Mouse (Mus musculus) heart, adult 2 months (tissue): ENCODE data around the gene Fuk.
"Not testable (repeated sequence)": the region's sequence is repeated elsewhere in the genome, so short reads cannot be mapped to it uniquely, and the experiment has no call there.

ENCODE experiments used
- CTCF ChIP-seq: fragments of 200-600 bp; IDR thresholded peaks from 2 replicates; pipeline ENCODE4 v1.8.1; 2022; ENCODE audit warnings: antibody characterized with exemption, mild to moderate bottlenecking, moderate library complexity
- EP300 ChIP-seq: fragments of 200-500 bp; IDR thresholded peaks from 2 replicates; pipeline ENCODE4 v1.6.1; 2011; ENCODE audit warnings: low read depth, low read length, control low read depth; ENCODE audit not compliant: insufficient read depth
- POLR2A ChIP-seq: fragments of 200-500 bp; IDR thresholded peaks from 2 replicates; pipeline ENCODE4 v1.6.1; 2011; ENCODE audit warnings: mild to moderate bottlenecking, low read depth, low read length, control low read depth; ENCODE audit not compliant: insufficient read depth

DNA sequence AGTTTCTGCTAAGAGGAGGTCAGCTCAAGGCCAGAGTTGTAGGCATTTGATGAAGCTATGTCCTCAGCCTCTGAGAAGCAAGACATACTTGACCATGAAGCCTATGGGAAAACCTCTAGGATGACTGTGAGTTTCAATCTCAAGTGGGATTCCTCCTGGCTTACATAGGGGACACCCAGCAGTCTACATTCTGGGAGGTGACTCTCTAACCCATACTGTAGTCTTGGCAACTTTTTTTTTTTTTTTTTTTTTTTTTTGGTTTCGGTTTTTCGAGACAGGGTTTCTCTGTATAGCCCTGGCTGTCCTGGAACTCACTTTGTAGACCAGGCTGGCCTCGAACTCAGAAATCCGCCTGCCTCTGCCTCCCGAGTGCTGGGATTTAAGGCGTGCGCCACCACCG, 27.4 kb upstream of the Fuk start:
- TF ChIP-seq EP300, POLR2A, CTCF: not testable (repeated sequence)
